Mouse (Mus musculus) liver, postnatal 0 days (tissue): ENCODE measurements at regions not wholly inside any gene's neighbourhood (a gene's known extent, or its start where the extent isn't known, plus 50 kb on each side); places are given as distances from the start of the nearest gene placed in this dataset.

Source experiments
- CTCF ChIP-seq: sonication (generic); IDR thresholded peaks from 2 replicates; pipeline ENCODE4 v1.5.1; 2016; ENCODE audit warnings: antibody characterized with exemption, low read depth
- EP300 ChIP-seq: IDR thresholded peaks from 2 replicates; pipeline ENCODE4 v1.6.1; 2016; ENCODE audit warnings: antibody characterized with exemption, low read depth, mild to moderate bottlenecking

DNA sequence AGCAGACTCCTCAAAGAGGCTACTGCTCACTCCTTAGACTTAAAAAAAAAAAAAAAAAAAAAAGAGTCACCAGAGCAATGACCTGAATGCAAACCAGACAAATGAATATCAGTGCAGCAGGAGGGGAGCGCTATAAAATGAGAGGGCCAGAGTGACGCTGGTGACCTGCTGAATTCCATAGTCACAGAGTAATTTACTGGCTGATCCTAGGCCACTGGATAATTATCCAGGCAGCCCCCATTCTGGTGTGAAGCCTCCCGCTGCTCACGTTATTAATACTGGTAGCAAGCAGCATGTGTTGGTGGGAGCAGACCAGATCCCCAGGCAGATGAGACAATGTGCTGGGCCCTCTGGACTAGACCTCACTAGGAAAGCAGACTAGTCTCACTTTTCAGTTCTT is 53.4 kb upstream of the Fam181b start:
- no peak for TF ChIP-seq CTCF
- no peak for TF ChIP-seq EP300
